Mouse (Mus musculus) thymus, adult 2 months (tissue): ENCODE results near the gene Tmed10. TPM values are rescaled to one million over a fixed set of nuclear protein-coding genes. Genes with fewer than 3 reads are reported as not detected.

Experiments
- DNase-seq: peaks from one replicate; pipeline ENCODE4 v3.0.0; 2021
- H3K27ac ChIP-seq: fragments of 200-500 bp; 2 replicates; pipeline ENCODE4 v1.5.1; 2012; ENCODE audit warnings: low read length, control low read depth; ENCODE audit not compliant: control insufficient read depth, insufficient read depth
- H3K27me3 ChIP-seq: fragments of 200-500 bp; 2 replicates; pipeline ENCODE4 v1.6.1; 2012; ENCODE audit warnings: mild to moderate bottlenecking, low read length, moderate library complexity, mixed read lengths; ENCODE audit not compliant: control insufficient read depth, insufficient read depth
- H3K36me3 ChIP-seq: fragments of 200-500 bp; 2 replicates; pipeline ENCODE4 v1.6.1; 2012; ENCODE audit warnings: mild to moderate bottlenecking, low read length, moderate library complexity; ENCODE audit not compliant: control insufficient read depth, insufficient read depth
- H3K4me1 ChIP-seq: fragments of 200-500 bp; replicated peaks from 2 replicates; pipeline ENCODE4 v1.6.1; 2012; ENCODE audit warnings: low read length; ENCODE audit not compliant: control insufficient read depth, insufficient read depth
- H3K4me3 ChIP-seq: fragments of 200-500 bp; 2 replicates; pipeline ENCODE4 v1.5.1; 2012; ENCODE audit warnings: mild to moderate bottlenecking, low read length, control low read depth, moderate library complexity; ENCODE audit not compliant: control insufficient read depth, insufficient read depth
- CTCF ChIP-seq: fragments of 200-500 bp; IDR thresholded peaks from 2 replicates; pipeline ENCODE4 v1.5.1; 2012; ENCODE audit warnings: mild to moderate bottlenecking, control low read depth, low read length, moderate library complexity, borderline replicate concordance; ENCODE audit not compliant: control insufficient read depth, poor library complexity, insufficient read depth; ENCODE audit errors: extremely low read depth
- POLR2A ChIP-seq: fragments of 200-500 bp; IDR thresholded peaks from 2 replicates; pipeline ENCODE4 v1.6.1; 2012; ENCODE audit warnings: mild to moderate bottlenecking, low read length, control low read depth, moderate library complexity; ENCODE audit not compliant: control insufficient read depth, poor library complexity, insufficient read depth; ENCODE audit errors: extremely low read depth
- WGBS: fragments of 180-500 bp; shearing (Covaris S2); methylation state at CpG from one replicate; pipeline ENCODE4 v1.1.7; 2018; 5-methylcytosine and 5-hydroxymethylcytosine counted together
- polyA plus RNA-seq: library from polyadenylated mRNA; depleted of rRNA; stranded (reverse); fragments of >200 nt; gene quantifications from 2 replicates; pipeline ENCODE4 v1.2.3, GENCODE M21; 2012

Tmed10 gene
- polyA plus RNA-seq, 1 experiment: 152 TPM

DNA sequence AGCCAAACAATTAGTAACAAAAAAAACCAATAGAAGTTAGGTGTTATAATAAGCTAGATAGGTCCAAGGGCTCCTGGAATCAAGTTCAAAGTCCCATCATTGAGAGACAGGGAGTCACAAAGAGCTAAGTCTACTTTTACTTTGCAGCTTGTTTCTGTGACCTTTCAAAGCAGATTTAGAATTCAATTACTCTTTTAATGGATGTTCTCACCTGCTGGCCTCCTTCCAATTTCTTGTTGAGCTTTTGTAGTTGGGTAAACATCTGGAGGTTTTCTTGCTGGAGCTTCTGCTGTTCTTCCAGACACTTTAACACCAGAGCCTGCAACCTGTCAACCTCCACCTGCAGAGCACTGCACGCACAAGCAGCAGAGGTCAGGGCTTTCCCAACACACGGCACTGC, 71.4 kb downstream of the Tmed10 start:
- DNase-seq: no peak
- WGBS: 95% methylated on average over 2 of the region's 2 CpGs
- Histone ChIP-seq H3K4me3 (no peak overlapping the region), H3K27ac (no peak overlapping the region), H3K27me3 (no peaks in the 10 kb centered on the region), H3K4me1 (peaks cover 3% of the 10 kb centered on the region), H3K36me3 (peaks cover 38% of the 10 kb centered on the region)
- TF ChIP-seq POLR2A: no peak
- no peak for TF ChIP-seq CTCF

DNA sequence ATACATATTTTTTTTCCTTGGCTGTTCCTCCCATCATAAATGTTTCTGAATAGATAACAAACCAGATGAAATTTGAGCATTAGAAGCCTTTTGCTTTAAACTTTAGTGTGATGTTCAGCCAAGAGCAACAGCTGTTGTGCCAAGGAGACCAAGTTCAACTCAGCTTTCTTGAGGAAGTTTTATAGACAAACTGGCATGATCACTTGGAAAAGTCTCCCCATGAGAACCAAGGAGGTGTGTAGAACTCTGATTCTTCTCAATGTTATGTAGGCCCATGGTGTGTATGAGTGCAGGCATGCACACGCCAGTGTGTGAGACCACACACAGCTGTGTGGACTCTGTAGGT, 75.8 kb downstream of the Tmed10 start:
- Histone ChIP-seq H3K4me3 (no peak overlapping the region), H3K36me3 (peaks cover 19% of the 10 kb centered on the region; the same call in 1 of the 2 replicates), H3K27ac (no peak overlapping the region), H3K4me1 (no peaks in the 10 kb centered on the region), H3K27me3 (no peaks in the 10 kb centered on the region)
- DNase-seq: no peak
- TF ChIP-seq CTCF: no peak
- no peak for TF ChIP-seq POLR2A
- 98% methylated on average over 1 of the region's 1 CpGs for WGBS

DNA sequence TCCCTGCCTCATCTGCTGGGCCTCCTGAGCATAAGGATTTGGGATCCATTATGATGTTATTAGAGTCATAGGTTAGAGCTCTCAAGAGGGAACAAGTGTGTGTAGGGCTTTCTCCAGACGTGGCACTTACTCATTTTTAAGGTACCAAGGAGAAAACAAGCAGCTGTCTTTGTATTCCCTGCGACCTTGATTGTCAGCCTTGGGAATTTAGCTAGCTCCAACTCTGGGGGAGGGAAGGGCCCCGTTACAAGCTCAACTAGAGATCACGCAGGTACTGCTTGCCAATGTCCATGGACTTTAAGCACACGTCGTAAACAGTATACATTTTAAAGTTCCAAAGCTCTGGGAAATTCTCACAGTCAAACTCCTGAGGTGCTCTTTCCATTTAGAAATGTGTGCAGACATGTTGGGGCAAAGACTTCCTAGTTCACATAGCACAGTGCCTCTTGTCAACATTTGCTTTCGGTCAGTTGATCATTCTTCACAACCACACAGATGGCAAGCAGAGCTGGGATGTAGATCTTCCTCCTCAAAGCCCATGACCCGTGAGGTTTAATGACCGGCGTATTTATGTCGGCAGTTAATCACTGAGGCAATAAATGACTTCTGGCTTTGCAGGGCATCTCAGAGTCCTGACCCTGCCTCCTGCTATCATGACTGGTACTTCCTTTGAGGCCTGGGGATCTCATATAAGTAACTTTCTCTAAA, 76.4 kb downstream of the Tmed10 start:
- TF ChIP-seq POLR2A: no peak
- TF ChIP-seq CTCF: no peak
- no peak overlapping the region for H3K4me3 ChIP-seq
- H3K36me3 ChIP-seq: peaks cover 17% of the 10 kb centered on the region; the same call in 1 of the 2 replicates
- no peak overlapping the region for H3K27ac ChIP-seq
- no peaks in the 10 kb centered on the region for H3K27me3 ChIP-seq
- DNase-seq: no peak
- 92% methylated on average over 11 of the region's 11 CpGs for WGBS
- no peaks in the 10 kb centered on the region for H3K4me1 ChIP-seq

DNA sequence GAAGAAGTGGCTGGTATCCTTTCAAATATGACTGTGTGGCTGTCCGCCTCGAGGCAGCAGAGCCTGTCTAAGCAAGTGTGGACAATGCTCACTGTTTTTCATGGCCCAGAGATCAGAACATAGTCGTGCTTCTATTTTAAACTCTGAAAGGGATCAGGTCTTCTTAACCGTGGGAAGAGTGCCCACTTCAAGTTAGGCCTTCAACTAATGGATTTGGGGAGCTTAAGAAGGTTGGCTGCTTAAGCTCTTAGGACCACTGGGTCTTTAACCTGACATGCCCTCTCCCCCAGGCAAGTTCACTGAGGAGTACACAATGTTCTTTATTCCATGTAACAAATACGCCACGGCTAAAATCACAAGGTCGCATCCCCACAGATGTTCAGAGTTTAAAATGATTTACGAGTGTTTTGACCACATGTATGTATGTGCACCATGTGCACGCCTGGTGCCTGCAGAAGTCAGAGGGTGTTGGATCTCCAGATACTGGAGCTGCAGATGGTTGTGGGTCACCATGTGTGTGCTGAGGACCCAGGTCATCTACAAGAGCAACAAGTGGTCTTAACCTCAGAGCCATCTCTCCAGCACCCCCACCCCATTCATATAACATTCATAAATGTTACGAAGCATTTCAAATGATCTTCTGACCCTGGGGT, 77.2 kb downstream of the Tmed10 start:
- Histone ChIP-seq H3K4me3 (no peak overlapping the region), H3K27me3 (no peaks in the 10 kb centered on the region), H3K27ac (no peak overlapping the region), H3K4me1 (no peaks in the 10 kb centered on the region), H3K36me3 (peaks cover 11% of the 10 kb centered on the region; the same call in 1 of the 2 replicates)
- no peak for DNase-seq
- 84% methylated on average over 10 of the region's 10 CpGs for WGBS
- TF ChIP-seq CTCF (no peak), POLR2A (no peak)

DNA sequence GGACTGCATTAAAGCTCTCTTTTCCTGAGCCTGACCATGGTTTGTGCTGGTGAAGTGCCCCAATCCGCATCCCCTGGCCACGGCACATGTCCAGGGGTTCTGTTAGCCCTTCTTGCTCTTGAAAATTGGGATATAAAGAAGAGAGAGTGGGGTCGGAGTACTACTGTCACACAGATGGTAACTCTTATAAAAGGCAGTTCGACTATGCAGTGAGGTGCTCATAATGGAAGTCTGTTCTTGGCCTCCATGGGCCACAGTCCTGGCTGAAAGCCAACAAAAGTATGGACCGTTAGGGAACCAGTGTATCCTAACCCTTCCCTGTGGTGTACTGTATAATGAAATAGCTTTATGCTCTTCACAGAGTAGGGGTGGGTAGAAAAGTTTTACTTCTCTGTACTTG, 77.7 kb downstream of the Tmed10 start:
- WGBS: 93% methylated on average over 5 of the region's 5 CpGs
- no peak for TF ChIP-seq CTCF
- no peak for TF ChIP-seq POLR2A
- Histone ChIP-seq H3K36me3 (peaks cover 8% of the 10 kb centered on the region; the same call in 1 of the 2 replicates), H3K27me3 (no peaks in the 10 kb centered on the region), H3K4me3 (no peak overlapping the region), H3K27ac (no peak overlapping the region), H3K4me1 (no peaks in the 10 kb centered on the region)
- no peak for DNase-seq

DNA sequence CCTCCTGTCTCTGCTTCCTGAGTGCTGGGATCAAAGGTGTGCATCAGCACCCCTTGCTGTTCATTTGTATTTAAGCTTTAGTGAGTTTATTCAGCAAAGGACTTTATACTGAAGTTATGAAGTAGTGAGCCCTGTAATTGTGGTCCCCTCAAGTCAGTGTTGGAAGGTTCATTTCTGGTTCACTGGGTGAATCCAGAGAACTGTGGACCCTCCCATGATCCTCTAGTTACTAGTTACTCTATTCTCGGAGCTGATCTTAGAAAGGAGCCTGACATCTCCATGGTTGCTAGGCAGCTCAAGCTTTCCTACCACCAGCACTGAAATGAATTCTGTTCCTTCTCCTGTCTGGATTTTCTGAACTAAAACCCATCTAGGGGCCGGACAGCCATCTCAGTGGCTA, 79.1 kb downstream of the Tmed10 start:
- TF ChIP-seq POLR2A (no peak), CTCF (no peak)
- no peak for DNase-seq
- Histone ChIP-seq H3K27ac (no peak overlapping the region), H3K4me1 (no peaks in the 10 kb centered on the region), H3K4me3 (no peak overlapping the region), H3K36me3 (no peaks in the 10 kb centered on the region), H3K27me3 (no peaks in the 10 kb centered on the region)
- WGBS: 95% methylated on average over 2 of the region's 2 CpGs
